Mouse (Mus musculus) MEL-GATA-1-ER (cell line): ENCODE data around the gene Rad51c.
"Not testable (repeated sequence)": the region's sequence is repeated elsewhere in the genome, so short reads cannot be mapped to it uniquely, and the experiment has no call there.

Source experiments
- DNase-seq: peaks from one replicate; pipeline ENCODE4 v3.0.0-alpha.2; 2012; ENCODE audit warnings: low read depth; ENCODE audit errors: extremely low read depth

Rad51c gene

DNA sequence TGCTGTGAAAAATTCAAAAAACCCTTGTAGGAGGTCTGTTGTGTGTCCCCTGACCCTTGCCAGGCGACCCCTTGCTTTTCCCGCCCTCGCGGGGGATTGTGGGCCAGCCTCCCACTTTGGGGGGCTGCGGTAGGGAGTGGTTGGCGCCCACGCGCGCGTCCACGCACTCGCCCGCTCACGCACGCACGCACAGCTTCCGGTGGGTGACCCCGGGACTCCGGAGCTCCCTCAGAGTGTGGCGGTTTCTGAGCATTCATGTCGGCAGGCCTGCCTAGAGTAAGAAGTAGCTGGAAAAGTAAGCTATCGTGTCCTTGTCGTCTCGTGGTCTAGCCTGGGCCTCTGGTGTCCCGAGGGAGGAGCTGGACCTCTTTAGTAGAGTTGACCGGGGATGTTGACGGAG lies at the start of gene Rad51c, which contains the start of gene Tex14:
Rad51c (minus strand) TSS at position 79 of the 400 bp plus-strand sequence.
Tex14 (plus strand) TSS at position 190 of the 400 bp plus-strand sequence.
- no peak for DNase-seq

- DNase-seq = no peak
These were observed 49.4 kb upstream of the Rad51c start for GRCm38 (mm10) chr11:87454035-87454690.

DNA sequence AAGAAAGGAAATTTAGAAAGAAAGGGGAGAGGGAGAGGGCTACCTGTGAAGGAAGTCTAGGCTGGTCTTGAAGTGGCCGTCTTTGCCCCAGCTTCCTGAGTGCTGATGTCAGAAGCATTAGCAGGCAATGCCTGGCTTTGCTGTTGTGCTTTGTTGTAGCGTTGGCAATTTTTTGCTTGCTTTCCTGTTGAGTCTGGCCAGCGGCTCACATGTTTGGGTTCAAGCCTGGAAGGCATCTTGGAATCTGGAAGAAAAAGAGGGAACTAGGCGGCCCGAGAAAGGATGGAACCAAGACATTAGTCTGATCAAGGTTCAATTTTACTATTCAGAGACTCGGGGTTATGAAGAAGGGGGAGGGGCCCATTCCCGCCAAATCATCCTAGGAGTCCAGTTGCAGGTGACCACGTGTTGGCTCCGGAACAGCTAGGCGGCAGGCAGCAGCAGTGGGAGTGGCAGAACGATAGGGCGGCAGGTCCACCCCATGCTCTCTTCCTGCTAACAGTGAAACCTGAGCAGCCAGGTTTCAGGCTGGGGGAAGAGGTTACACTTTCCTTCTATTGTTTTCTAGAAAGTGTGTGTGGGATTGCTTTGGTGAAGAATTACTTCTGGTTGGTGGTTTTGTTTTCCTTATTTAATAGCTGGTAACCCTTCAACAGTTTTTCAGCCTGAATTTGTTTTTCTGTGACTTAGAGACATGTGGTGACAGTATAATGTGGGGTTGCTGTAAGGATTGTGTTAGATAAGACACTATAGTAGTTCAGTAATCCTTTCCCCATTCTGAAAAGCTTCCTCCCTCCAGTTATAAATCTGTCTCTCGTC lies 48.7 kb upstream of the Rad51c start:
- DNase-seq = no peak

GRCm38 (mm10) chr11:87452779-87453178 lies 48.0 kb upstream of the Rad51c start:
- not testable (repeated sequence) for DNase-seq

DNA sequence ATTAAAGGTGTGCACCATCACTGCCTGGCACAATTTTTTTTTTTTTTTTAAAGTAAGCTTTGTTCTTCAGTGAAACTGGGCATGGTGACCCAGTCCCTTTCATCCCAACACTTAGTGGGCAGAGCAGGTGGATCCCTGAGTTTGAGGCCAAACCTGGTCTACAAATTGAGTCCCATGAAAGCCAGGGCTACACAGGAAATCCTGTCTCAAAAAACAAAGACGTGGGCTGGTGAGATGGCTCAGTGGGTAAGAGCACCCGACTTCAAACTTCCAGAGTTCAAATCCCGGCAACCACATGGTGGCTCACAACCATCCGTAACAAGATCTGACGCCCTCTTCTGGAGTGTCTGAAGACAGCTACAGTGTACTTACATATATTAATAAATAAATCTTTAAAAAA lies 45.1 kb upstream of the Rad51c start:
- DNase-seq = not testable (repeated sequence)

GRCm38 (mm10) chr11:87449200-87449547 lies 44.4 kb upstream of the Rad51c start:
- DNase-seq = no peak

GRCm38 (mm10) chr11:87448476-87449199 lies 43.9 kb upstream of the Rad51c start:
- peak; percentile 100 for DNase-seq

GRCm38 (mm10) chr11:87448081-87448475 lies 43.3 kb upstream of the Rad51c start:
- DNase-seq = not testable (repeated sequence)

DNA sequence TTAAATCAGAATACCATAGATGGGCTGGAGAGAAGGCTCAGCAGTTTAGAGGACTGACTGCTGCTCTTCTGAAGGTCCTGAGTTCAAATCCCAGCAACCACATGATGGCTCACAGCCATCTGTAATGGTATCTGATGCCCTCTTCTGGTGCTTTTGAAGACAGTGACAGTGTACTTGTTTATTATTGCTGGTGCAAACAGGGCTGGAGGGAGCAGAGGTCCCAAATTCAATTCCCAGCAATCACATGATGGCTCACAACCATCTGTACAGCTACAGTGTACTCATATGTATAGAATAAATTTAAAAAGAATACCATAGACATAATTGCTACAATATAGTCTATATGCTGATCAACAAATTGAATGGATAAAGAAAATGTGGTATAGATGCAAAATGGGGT lies 42.7 kb upstream of the Rad51c start:
- no peak for DNase-seq

GRCm38 (mm10) chr11:87446159-87446558 lies 41.4 kb upstream of the Rad51c start:
- DNase-seq = no peak

DNA sequence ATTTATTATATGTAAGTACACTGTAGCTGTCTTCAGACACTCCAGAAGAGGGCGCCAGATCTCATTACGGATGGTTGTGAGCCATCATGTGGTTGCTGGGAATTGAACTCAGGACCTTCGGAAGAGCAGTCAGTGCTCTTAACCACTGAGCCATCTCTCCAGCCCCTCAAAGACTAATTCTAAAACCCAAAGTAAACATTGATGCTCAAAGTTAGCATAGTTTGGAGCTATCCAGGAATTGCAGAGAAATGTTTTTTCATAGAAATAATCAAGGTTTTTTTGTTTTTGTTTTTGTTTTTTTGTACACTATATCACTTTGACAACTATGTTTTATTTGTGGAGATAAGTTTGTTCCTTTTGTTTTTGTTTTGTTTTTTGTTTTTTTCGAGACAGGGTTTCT lies 40.8 kb upstream of the Rad51c start:
- DNase-seq = not testable (repeated sequence)

DNA sequence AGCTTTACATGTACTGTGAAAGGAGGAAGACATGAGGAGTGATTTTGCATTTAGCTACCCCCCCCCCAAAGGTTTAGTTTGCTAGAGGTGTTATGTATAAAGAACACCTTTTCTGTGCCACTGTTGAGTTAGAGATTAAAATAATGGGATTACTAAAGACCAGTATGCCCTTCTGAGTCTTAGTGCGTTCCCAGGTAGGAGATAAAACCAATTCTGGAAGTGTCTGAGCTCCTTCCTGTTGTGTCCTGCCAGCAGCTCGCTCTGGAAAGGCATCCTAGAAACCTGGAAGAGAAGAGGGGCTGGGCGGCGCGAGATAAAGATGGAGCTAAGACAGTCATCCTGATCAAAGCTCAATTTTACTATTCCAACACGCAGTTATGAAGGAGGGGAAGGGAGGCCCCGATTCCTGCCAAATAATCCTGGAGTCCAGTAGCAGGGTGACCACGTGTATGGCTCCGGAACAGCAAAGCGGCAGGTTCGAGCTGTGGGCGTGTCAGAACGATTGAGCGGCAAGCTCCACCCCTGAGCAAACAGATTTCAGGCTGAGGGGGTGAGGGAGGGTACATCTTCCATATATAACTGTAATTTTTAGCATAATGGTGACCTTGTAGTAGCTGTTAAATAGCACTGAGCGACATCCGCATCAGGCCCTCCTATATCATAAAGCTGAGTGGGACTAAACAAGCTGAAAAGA lies 40.1 kb upstream of the Rad51c start:
- no peak for DNase-seq

DNA sequence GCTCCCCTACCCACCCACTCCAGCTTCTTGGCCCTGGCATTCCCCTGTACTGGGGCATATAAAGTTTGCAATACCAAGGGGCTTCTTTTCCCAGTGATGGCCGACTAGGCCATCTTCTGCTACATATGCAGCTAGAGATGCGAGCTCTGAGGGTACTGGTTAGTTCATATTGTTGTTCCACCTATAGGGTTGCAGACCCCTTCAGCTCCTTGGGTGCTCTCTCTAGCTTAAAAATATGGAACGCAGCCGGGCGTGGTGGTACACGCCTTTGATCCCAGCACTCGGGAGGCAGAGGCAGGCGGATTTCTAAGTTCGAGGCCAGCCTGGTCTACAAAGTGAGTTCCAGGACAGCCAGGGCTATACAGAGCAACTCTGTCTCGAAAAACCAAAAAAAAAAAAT lies 39.3 kb upstream of the Rad51c start:
- not testable (repeated sequence) for DNase-seq

DNA sequence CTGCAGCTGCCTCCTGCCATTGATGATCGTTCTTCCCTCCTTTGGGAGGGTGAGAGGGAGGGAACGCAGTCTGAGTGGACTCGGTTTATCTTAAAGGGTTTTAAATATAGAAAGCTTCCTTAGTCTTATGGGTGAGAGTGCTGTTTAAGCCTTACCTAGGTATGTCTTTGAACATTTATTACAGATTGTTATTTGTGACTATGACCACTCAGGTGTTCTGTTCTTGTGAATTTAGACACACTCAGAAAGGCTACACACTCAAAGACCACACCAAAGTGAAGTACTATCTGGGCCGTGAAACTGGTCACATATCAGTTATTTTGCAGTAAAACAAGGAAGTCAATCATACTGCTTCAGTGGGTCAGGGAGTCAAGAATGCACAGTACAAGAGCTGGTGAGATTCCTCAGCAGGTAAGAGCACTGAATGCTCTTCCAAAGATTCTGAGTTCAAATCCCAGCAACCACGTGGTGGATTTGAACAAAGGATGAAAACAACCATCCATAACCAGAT lies 38.7 kb upstream of the Rad51c start:
- peak; percentile 100 for DNase-seq

DNA sequence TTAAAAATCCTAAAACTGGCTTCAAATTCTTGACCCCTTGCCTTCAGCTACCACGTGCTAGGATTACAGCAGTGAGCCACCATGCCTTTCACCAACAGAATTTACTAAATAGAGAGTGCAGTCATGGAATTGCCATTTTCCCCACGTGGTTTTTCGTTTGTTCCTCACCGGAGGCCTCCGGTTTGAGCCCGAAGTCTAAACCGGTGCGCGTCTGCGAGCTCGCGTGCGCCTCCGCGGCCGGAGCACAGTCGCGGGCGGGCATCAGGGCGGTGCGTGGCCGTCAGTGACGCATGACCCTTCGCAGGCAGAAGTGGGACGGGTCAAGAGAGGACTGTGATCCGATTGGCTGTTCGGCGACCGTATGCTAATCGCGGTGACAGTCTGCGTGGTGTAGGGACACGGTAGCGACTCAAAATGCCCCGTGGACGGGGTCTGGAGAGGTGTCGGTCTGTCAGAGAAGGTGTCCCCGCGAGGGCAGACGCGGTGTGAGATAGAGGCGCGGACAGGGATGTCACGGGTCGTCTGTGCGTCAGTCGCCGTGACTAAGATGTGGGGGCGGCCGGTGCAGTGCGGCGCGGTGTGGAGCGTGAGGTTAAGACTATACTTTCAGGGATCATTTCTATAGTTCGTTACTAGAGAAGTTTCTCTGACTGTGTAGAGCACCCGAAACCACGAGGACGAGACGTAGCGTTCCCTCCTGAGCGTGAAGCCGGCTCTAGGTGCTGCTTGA lies 38.1 kb upstream of the Rad51c start:
- DNase-seq = not testable (repeated sequence)

- DNase-seq = no peak
These were observed 35.2 kb upstream of the Rad51c start for GRCm38 (mm10) chr11:87439796-87440420.

DNA sequence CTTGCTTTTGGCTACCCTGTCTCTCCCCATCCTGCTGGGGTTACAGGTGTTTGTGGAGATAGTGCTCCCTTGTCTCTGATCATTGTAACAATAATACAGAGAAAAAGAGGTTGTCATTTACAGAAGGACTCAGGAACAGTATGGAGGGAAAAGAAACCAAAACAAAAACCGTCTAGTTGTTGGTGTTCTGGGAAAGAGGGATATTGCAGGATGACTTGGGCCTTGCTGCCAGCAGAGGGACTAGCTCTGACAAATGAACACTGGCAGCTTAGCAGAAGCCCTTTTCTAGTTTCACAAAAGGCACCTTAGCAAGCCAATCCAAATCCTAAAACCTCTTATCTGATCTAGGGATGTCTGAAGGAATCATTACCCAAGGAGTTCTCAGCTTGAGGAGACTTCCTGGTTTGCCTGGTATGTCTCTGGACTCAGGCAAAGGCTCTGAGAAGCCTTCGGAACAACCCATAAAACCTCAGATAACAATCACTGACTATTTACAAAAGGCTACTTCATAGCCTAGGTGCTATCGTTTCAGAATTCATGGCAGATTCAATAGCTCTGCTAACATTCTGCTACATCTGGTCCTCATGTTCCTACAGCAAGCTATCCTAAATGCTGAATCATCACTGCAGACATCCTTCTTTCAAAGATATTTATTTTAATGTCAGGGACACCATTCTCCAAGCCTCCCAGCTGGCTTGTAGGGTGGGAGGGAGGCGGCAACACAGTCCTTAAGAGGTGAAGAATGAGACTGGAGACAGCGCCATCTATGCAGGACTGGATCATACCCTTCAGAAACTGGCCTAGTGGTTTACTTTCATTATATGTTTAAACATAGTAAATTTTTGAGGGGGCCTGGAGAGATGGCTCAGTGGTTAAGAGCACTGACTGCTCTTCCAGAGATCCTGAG lies 31.8 kb upstream of the Rad51c start:
- no peak for DNase-seq

DNA sequence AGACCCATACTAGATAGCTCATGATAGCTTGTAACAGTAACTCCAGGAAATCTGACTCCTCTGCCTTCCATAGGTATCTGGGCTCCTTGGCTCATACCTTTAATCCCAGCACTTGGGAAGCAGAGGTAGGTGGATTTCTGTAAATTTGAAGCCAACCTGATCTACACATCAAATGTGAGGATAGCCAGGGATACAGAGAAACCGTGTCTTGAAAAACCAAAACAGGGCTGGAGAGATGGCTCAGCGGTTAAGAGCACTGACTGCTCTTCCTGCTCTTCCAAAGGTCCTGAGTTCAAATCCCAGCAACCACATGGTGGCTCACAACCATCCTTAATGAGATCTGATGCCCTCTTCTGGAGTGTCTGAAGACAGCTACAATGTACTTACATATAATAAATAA lies 30.4 kb upstream of the Rad51c start:
- DNase-seq = not testable (repeated sequence)
